Mouse (Mus musculus) embryonic facial prominence, embryonic 10.5 days (tissue): ENCODE measurements at regions not wholly inside any gene's neighbourhood (a gene's known extent, or its start where the extent isn't known, plus 50 kb on each side); places are given as distances from the start of the nearest gene placed in this dataset.
"Not testable (repeated sequence)": the region's sequence is repeated elsewhere in the genome, so short reads cannot be mapped to it uniquely, and the experiment has no call there.

Source experiments
- DNase-seq: peaks from one replicate; pipeline ENCODE4 v3.0.0-alpha.2; 2017; ENCODE audit warnings: low spot score
- H3K27ac ChIP-seq: fragments of 300-500 bp; sonication (generic); replicated peaks from 2 replicates; pipeline ENCODE4 v1.5.1; 2016; ENCODE audit warnings: mild to moderate bottlenecking
- H3K27me3 ChIP-seq: fragments of 300-500 bp; sonication (generic); replicated peaks from 2 replicates; pipeline ENCODE4 v1.6.1; 2016; ENCODE audit warnings: low read depth, mild to moderate bottlenecking; ENCODE audit not compliant: poor library complexity, severe bottlenecking
- H3K36me3 ChIP-seq: fragments of 300-500 bp; sonication (generic); replicated peaks from 2 replicates; pipeline ENCODE4 v1.6.1; 2016; ENCODE audit warnings: mild to moderate bottlenecking, moderate library complexity
- H3K4me1 ChIP-seq: fragments of 300-500 bp; sonication (generic); 2 replicates; pipeline ENCODE4 v1.6.1; 2016
- H3K4me3 ChIP-seq: fragments of 300-500 bp; sonication (generic); 2 replicates; pipeline ENCODE4 v1.5.1; 2016; ENCODE audit warnings: mild to moderate bottlenecking, moderate library complexity
- H3K9me3 ChIP-seq: fragments of 300-500 bp; sonication (generic); 2 replicates; pipeline ENCODE4 v1.6.1; 2016; ENCODE audit warnings: mild to moderate bottlenecking
- WGBS: fragments of 180-500 bp; shearing (Covaris S2); methylation state at CpG from one replicate; pipeline ENCODE4 v1.1.7; 2016; 5-methylcytosine and 5-hydroxymethylcytosine counted together

DNA sequence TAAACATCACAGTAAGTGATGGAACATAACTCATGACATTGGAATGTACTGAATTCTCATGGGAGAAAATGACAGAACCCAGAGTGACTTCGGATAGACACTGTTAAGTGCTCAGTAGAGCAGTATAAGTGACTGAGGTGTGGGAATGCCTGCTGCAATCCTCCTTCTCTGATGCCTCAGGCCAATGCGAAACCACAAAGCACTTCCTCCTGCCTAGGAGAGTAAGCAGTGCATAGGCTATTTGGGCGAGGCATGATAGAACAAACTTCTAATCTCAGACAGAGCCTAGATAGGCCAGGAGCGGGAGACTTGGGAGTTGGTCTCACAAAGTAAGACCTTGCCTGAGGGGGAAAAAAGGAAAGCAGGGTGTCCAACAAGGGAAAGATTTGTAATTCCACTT, 190.6 kb upstream of the Olfr1324 start:
- Histone ChIP-seq H3K9me3 (no peaks in the 10 kb centered on the region), H3K36me3 (peaks cover 45% of the 10 kb centered on the region), H3K27me3 (no peaks in the 10 kb centered on the region), H3K4me3 (no peak overlapping the region), H3K4me1 (no peaks in the 10 kb centered on the region), H3K27ac (no peak overlapping the region)
- 85% methylated on average over 4 of the region's 4 CpGs for WGBS
- DNase-seq = no peak

GRCm38 (mm10) chrX:50616920-50617319, 188.6 kb upstream of the Olfr1324 start:
- DNase-seq = peak; percentile 52
- H3K27ac ChIP-seq, H3K9me3 ChIP-seq, H3K4me1 ChIP-seq, H3K27me3 ChIP-seq: not testable (repeated sequence)
- WGBS = 62% methylated on average over 8 of the region's 8 CpGs
- peak overlapping the region; percentile 31; the same call in 1 of the 2 replicates for H3K4me3 ChIP-seq
- peaks cover 58% of the 10 kb centered on the region for H3K36me3 ChIP-seq

DNA sequence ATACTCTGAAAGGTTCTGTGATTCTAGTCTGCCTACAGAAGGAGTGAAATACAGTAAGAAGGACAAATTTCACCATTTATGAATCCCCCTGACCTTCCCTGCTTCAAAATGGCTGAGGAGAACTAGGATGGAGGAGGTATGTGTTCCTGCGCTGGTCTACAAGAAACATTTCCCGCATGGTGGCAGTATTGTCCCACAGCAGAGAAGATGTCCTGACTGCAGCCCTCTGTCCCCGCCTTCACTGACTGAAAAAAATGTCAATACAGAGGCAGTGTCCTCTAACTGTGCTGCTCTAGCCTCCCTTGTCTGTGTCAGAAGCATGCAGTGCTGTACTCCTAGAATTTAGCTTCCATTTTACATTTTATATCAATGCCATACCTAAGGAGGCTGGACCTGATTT, 186.6 kb upstream of the Olfr1324 start:
- Histone ChIP-seq H3K4me3 (peak overlapping the region; percentile 34; the same call in 1 of the 2 replicates), H3K36me3 (peaks cover 61% of the 10 kb centered on the region), H3K27ac (peak overlapping the region; percentile 69; the same call in 1 of the 2 replicates)
- peak; percentile 47 for DNase-seq
- H3K27me3 ChIP-seq, H3K9me3 ChIP-seq, H3K4me1 ChIP-seq: not testable (repeated sequence)
- 60% methylated on average over 3 of the region's 3 CpGs for WGBS

DNA sequence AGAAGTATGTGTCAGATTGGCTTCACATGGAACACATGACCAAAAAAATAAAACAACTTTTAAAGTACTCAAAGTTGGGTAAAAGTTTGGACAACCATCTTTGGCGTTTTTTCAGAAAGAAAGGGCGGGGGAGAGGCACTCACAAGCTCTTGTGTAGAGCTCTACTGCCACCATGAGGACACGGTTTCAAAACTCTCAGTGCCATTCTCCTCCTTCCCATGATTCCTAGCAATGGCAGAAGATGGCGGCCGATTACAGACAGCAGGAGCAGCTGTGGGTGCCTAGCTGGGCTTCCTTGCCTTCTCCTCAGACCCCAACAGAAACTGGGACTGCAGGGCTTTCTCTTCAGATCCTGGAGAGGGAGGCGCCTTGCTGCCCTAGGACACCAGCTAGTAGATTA, 186.1 kb upstream of the Olfr1324 start:
- peak overlapping the region; percentile 69; the same call in 1 of the 2 replicates for H3K27ac ChIP-seq
- peaks cover 65% of the 10 kb centered on the region for H3K36me3 ChIP-seq
- peak overlapping the region; percentile 34; the same call in 1 of the 2 replicates for H3K4me3 ChIP-seq
- not testable (repeated sequence) for H3K9me3 ChIP-seq, H3K27me3 ChIP-seq, H3K4me1 ChIP-seq
- WGBS = 64% methylated on average over 6 of the region's 6 CpGs
- DNase-seq = peak; percentile 46

DNA sequence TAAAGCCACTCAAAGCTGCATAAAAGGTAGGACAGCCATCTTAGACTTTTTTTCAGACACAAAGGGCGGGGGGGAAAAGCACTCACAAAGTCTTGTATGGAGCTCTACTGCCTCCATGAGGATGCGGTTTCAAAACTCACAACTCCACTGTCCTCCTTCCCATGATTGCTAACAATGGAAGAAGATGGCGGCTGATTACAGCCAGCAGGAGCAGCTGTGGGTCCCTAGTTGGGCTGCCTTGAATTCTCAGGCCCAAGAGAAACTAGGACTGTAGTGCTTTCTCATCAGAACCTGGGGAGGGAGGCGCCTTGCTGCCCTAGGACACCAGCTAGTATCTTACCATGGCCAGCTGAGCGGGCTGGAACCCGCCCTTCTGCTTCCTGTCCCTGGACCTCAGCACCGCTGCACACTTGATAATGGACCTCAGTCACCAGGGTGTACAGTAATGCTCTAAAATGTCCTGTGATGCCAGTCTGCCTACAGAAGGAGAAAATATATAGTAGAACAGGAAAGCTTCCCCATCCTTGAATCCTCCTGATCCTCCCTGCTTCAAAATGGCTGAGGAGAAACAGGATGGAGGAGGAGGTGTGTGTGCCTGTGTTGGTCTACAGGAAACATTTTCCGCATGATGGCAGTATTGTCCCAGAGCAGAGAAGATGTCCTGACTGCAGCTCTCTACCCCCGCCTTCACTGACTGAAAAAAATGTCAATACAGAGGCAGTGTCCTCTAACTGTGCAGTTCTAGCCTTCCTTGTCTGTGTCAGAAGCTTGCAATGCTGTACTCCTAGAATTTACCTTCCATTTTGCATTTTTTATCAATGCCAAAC, 183.7 kb upstream of the Olfr1324 start:
- 70% methylated on average over 9 of the region's 9 CpGs for WGBS
- H3K36me3 ChIP-seq = peaks cover 54% of the 10 kb centered on the region

GRCm38 (mm10) chrX:50608141-50608540, 179.8 kb upstream of the Olfr1324 start:
- not testable (repeated sequence) for H3K27ac ChIP-seq, H3K4me1 ChIP-seq, H3K9me3 ChIP-seq, H3K27me3 ChIP-seq, DNase-seq, H3K4me3 ChIP-seq
- whole genome bisulfite sequencing = 79% methylated on average over 6 of the region's 6 CpGs
- H3K36me3 ChIP-seq = peaks cover 55% of the 10 kb centered on the region

More for the DNA sequence above, 183.7 kb upstream of the Olfr1324 start:
- Histone ChIP-seq H3K4me3 (peak overlapping the region; percentile 44), H3K4me1 (no peaks in the 10 kb centered on the region), H3K27ac (peak overlapping the region; percentile 80), H3K9me3 (no peaks in the 10 kb centered on the region), H3K27me3 (no peaks in the 10 kb centered on the region)
- DNase-seq = peak; percentile 60

DNA sequence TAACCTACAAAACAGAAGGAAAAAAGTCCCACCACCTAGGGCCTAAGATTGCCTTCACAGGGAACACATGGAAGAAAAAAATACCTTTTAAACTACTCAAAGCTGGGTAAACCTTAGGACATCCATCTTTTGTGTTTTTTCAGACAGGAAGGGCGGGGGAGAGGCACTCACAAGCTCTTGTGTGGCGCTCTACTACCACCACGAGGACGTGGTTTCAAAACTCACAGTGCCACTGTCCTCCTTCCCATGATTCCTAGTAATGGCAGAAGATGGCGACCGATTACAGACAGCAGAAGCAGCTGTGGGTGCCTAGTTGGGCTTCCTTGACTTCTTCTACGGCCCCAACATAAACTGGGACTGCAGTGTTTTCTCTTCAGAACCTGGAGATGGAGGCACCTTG, 179.3 kb upstream of the Olfr1324 start:
- no peaks in the 10 kb centered on the region for H3K27me3 ChIP-seq
- H3K9me3 ChIP-seq = no peaks in the 10 kb centered on the region
- WGBS = 73% methylated on average over 7 of the region's 7 CpGs
- H3K36me3 ChIP-seq = peaks cover 55% of the 10 kb centered on the region
- DNase-seq = no peak
- H3K4me1 ChIP-seq = no peaks in the 10 kb centered on the region
- H3K4me3 ChIP-seq = no peak overlapping the region
- no peak overlapping the region for H3K27ac ChIP-seq

DNA sequence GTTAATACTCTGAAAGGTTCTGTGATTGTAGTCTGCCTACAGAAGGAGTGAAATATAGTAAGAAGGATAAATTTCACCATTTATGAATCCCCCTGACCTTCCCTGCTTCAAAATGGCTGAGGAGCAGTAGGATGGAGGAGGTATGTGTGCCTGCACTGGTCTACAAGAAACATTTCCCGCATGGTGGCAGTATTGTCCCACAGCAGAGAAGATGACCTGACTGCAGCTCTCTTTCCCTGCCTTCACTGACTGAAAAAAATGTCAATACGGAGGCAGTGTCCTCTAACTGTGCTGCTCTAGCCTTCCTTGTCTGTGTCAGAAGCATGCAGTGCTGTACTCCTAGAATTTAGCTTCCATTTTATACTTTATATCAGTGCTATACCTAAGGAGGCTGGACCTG, 177.2 kb upstream of the Olfr1324 start:
- DNase-seq = peak; percentile 45

DNA sequence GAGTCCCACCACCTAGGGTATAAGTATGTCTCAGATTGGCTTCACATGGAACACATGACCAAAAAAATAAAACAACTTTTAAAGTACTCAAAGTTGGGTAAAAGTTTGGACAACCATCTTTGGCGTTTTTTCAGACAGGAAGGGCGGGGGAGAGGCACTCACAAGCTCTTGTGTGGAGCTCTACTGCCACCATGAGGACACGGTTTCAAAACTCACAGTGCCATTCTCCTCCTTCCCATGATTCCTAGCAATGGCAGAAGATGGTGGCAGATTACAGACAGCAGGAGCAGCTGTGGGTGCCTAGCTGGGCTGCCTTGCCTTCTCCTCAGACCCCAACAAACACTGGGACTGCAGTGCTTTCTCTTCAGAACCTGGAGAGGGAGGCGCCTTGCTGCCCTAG, 176.7 kb upstream of the Olfr1324 start:
- 58% methylated on average over 4 of the region's 4 CpGs for WGBS
- H3K27ac ChIP-seq, H3K27me3 ChIP-seq: not testable (repeated sequence)

More for the DNA sequence above, 177.2 kb upstream of the Olfr1324 start:
- not testable (repeated sequence) for H3K4me1 ChIP-seq, H3K27ac ChIP-seq, H3K4me3 ChIP-seq, H3K27me3 ChIP-seq, H3K9me3 ChIP-seq
- WGBS = 67% methylated on average over 2 of the region's 2 CpGs
- H3K36me3 ChIP-seq = peaks cover 47% of the 10 kb centered on the region

GRCm38 (mm10) chrX:50602881-50603280, 174.6 kb upstream of the Olfr1324 start:
- not testable (repeated sequence) for H3K27me3 ChIP-seq, H3K9me3 ChIP-seq, H3K4me1 ChIP-seq
- Histone ChIP-seq H3K27ac (peak overlapping the region; percentile 76), H3K4me3 (peak overlapping the region; percentile 30; the same call in 1 of the 2 replicates), H3K36me3 (peaks cover 56% of the 10 kb centered on the region)
- peak; percentile 60 for DNase-seq
- 65% methylated on average over 3 of the region's 3 CpGs for WGBS

More for the DNA sequence above, 176.7 kb upstream of the Olfr1324 start:
- not testable (repeated sequence) for DNase-seq, H3K4me3 ChIP-seq, H3K4me1 ChIP-seq, H3K9me3 ChIP-seq
- H3K36me3 ChIP-seq = peaks cover 52% of the 10 kb centered on the region

GRCm38 (mm10) chrX:50602461-50602875, 174.2 kb upstream of the Olfr1324 start:
- Histone ChIP-seq H3K4me3 (peak overlapping the region; percentile 30; the same call in 1 of the 2 replicates), H3K36me3 (peaks cover 56% of the 10 kb centered on the region), H3K27ac (peak overlapping the region; percentile 76)
- WGBS = 70% methylated on average over 9 of the region's 9 CpGs
- H3K9me3 ChIP-seq, H3K4me1 ChIP-seq, DNase-seq, H3K27me3 ChIP-seq: not testable (repeated sequence)

- peak overlapping the region; percentile 71; the same call in 1 of the 2 replicates for H3K27ac ChIP-seq
- H3K36me3 ChIP-seq = peaks cover 59% of the 10 kb centered on the region
- not testable (repeated sequence) for H3K27me3 ChIP-seq, H3K9me3 ChIP-seq, H3K4me1 ChIP-seq
- 65% methylated on average over 3 of the region's 3 CpGs for WGBS
- DNase-seq = peak; percentile 47
- H3K4me3 ChIP-seq = peak overlapping the region; percentile 42
Measured at GRCm38 (mm10) chrX:50600262-50600661, 172.0 kb upstream of the Olfr1324 start.

DNA sequence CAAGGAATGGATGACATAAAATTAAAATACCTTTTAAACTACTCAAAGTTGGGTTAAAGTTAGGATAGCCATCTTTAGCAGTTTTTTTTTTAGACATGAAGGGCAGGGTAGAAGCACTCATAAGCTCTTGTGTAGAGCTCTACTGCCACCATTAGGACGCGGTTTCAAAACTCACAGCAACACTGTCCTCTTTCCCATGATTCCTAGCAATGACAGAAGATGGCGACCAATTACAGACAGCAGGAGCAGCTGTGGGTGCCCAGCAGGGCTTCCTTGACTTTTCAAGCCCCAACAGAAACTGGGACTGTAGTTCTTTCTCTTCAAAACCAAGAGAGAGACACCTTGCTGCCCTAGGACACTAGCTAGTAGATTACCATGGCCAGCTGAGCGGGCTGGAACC, 171.5 kb upstream of the Olfr1324 start:
- DNase-seq = no peak
- Histone ChIP-seq H3K9me3 (no peaks in the 10 kb centered on the region), H3K27ac (peak overlapping the region; percentile 71; the same call in 1 of the 2 replicates), H3K36me3 (peaks cover 59% of the 10 kb centered on the region), H3K27me3 (no peaks in the 10 kb centered on the region), H3K4me1 (no peaks in the 10 kb centered on the region), H3K4me3 (peak overlapping the region; percentile 42)
- WGBS = 66% methylated on average over 4 of the region's 4 CpGs
